Comparison of ENCODE assay signal across 8 mouse cellular contexts in genomic region chr1:87620211-87620668, GRCm38 (mm10). TPM values are rescaled to one million over a fixed set of nuclear protein-coding genes. Genes with fewer than 3 reads are reported as not detected.
DNase-seq lines count a peak whose midpoint lies in the region; ATAC-seq lines count a peak whose summit lies in the region.

TSS of gene Inpp5d (plus strand) at chr1:87620312.

- H3K27ac ChIP-seq in forebrain, embryonic 10.5 days = peak within 1 kb of the TSS; percentile 56
- H3K27ac ChIP-seq in forebrain, embryonic 14.5 days (ENCODE audit: low read depth, low read length) = no peak within 1 kb of the TSS

- no peaks in the 10 kb centered on the region for H3K36me3 ChIP-seq in forebrain, embryonic 10.5 days (replicated peaks)
- H3K36me3 ChIP-seq in forebrain, embryonic 14.5 days (ENCODE audit: control insufficient read depth, insufficient read depth, low read length) = no peaks in the 10 kb centered on the region

- H3K4me3 ChIP-seq in forebrain, embryonic 10.5 days = peak within 1 kb of the TSS; percentile 22; the same call in 1 of the 2 replicates
- no peak within 1 kb of the TSS for H3K4me3 ChIP-seq in forebrain, embryonic 14.5 days (ENCODE audit: low read depth, low read length)

- intact Hi-C loops in heart, postnatal 25 days (cut with DNase I) = loop anchor here (5.0 kb wide), 1 partner anchor 42 kb away; no protein-coding TSS in a partner anchor

- H3K27me3 ChIP-seq in forebrain, embryonic 10.5 days (ENCODE audit: poor library complexity, severe bottlenecking) = no peaks in the 10 kb centered on the region
- H3K27me3 ChIP-seq in forebrain, embryonic 14.5 days (replicated peaks; ENCODE audit: control insufficient read depth, insufficient read depth, low read length) = no peaks in the 10 kb centered on the region

- H3K4me1 ChIP-seq in forebrain, embryonic 10.5 days = 0 out of 2 replicates have a peak, but pooled peaks cover 4% of the 10 kb centered on the region
- no peaks in the 10 kb centered on the region for H3K4me1 ChIP-seq in forebrain, embryonic 14.5 days (ENCODE audit: control insufficient read depth, insufficient read depth, low read length)

- no peak for ATAC-seq in forebrain, embryonic 14.5 days

- WGBS in forebrain, embryonic 10.5 days = 93% methylated on average over 12 of the region's 12 CpGs
- 85% methylated on average over 12 of the region's 12 CpGs for WGBS in forebrain, embryonic 14.5 days

- H3K9ac ChIP-seq in forebrain, embryonic 14.5 days (ENCODE audit: low read length) = no peak within 1 kb of the TSS

- DNase-seq in forebrain, embryonic 10.5 days (ENCODE audit: extremely low spot score, low spot score) = no peak
- no peak for DNase-seq in forebrain, embryonic 14.5 days (ENCODE audit: low spot score)
- DNase-seq in brain, adult 2 months (ENCODE audit: low read depth, low spot score) = peak; percentile 38
- no peak for DNase-seq in heart, postnatal 25 days (ENCODE audit: low spot score)
- no peak for DNase-seq in layer of hippocampus, postnatal 25 days (ENCODE audit: extremely low spot score in 1 of 2, low spot score in 1 of 2)
- DNase-seq in lung, postnatal 36 days = peak; percentile 73
- peak; percentile 78 for DNase-seq in thymus, postnatal 0 days (ENCODE audit: low spot score)
- no peak for DNase-seq in embryo, embryonic 10.5 days (ENCODE audit: low spot score)

- H3K9me3 ChIP-seq in forebrain, embryonic 10.5 days = no peaks in the 10 kb centered on the region
- no peaks in the 10 kb centered on the region for H3K9me3 ChIP-seq in forebrain, embryonic 14.5 days (replicated peaks; ENCODE audit: control insufficient read depth, low read length)

- H3K4me2 ChIP-seq in forebrain, embryonic 14.5 days (ENCODE audit: low read length) = no peak within 1 kb of the TSS

RNA-seq across cellular contexts. Expression of gene Inpp5d, which starts in this region (rescaled TPM):
- 2.8 and 4.1 TPM in 2 replicates for polyA plus RNA-seq in forebrain, embryonic 10.5 days (2016; fragmentation: Nextera tagmentation; extraction: Ambion mirVana)
- 3.3 and 5.3 TPM in 2 replicates for polyA plus RNA-seq in forebrain, embryonic 14.5 days (2014; fragmentation: Nextera tagmentation; extraction: Ambion mirVana)
- 10 to 100 TPM; 10.4 to 12.5 TPM for total RNA-seq in heart, postnatal 25 days (2021)
- 10 to 100 TPM; 13.4 to 13.8 TPM for total RNA-seq in layer of hippocampus, postnatal 25 days (2021)
- polyA plus RNA-seq in thymus, postnatal 0 days (2015; fragmentation: Nextera tagmentation; extraction: Ambion mirVana) = 41.0 and 43.6 TPM in 2 replicates

Comparison
In these comparisons a context has a peak if more than half of its experiments do, and no peak if none do; other contexts are left out.
1. DNase-seq: peak in brain, adult 2 months (single experiment), lung, postnatal 36 days (single experiment) and thymus, postnatal 0 days (single experiment); none in forebrain, embryonic 10.5 days (single experiment), forebrain, embryonic 14.5 days (single experiment), heart, postnatal 25 days (single experiment), layer of hippocampus, postnatal 25 days (0 of 2) and embryo, embryonic 10.5 days (single experiment).